Mouse (Mus musculus): ENCODE results near the gene Nup214. TPM values are rescaled to one million over a fixed set of nuclear protein-coding genes. Genes with fewer than 3 reads are reported as not detected.

Nup214 gene
- polyA plus RNA-seq, 1 experiment = 60.7 TPM

DNA sequence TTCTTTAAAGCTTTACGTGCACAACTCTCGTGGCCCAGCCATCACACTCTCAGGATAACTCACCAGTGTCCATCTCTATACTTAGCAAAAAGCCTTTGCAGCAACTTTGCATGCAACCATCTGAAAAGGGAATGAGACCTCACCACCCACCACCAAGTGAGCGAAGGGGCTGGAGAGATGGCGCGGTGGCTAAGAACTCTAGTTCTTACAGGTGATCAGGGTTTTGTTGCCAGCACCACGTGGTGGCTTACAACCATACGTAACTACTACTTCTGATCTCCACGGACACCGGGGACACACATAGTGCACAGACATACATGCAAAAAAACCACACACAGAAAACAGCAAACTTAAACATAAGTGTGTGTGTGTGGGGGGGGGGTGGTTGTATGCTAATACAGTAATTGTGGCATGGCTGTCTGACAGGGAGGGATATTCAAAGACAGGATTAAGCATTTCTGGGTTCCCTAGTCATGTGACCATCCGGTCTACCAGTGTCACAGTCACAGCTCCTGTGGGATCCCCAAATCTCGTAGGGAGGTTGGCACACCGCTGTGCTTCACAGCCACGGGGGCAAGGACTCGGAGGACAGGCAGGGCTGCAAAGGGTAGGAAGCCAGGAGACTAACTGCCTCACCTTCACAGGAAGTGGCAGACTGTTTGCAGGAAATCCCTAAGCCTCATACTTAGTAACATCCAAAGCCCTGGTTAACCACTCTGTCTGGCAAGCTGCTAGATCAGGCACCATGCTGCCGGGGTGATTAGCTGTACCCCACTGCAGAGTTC is 88.6 kb downstream of the Nup214 start:
- Histone ChIP-seq H3K27ac (ENCODE audit: insufficient read depth, low read length) (no peak overlapping the region), H3K4me1 (ENCODE audit: control insufficient read depth, insufficient read depth, low read length) (no peaks in the 10 kb centered on the region), H3K4me3 (ENCODE audit: insufficient read depth, low read length) (no peak overlapping the region)
- TF ChIP-seq POLR2A (IDR thresholded peaks at IDR 0.05; ENCODE audit: low read depth, low read length) (no peak), CTCF (IDR thresholded peaks at IDR 0.05; ENCODE audit: borderline replicate concordance, insufficient read depth, low read length) (no peak)

DNA sequence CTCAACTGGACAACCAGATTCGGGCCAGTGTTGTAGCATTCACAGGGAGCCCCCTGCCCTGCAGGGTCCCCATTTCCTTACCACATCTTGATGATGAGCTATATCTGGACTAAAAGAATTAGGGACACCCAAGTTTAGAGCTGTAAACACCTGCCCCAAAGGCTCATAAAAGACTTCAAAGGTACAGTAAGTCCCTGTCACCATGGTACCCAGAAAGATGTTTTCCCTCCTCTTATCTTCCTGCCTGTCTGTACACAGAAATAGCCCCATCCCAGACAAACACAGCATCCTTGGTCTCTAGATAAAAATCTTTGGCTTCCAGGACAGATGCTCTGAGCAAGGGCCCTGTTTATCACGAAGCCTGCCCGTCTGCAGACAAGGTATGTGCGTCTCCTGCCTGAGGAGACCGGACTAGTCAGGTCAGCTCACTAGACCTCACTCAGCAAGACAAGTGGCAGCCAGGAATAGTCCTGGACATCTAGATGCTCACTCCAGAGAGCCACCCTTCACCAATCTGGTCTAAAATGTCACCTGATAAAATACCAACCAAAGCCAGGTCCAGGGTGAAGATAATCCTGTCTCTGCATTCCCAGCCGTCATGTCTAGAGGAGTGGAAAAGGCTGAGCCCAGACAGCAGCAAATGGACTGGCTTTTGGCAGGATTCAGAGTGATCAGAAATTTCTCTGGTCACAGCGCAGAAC is 89.4 kb downstream of the Nup214 start:
- TF ChIP-seq CTCF (IDR thresholded peaks at IDR 0.05; ENCODE audit: borderline replicate concordance, insufficient read depth, low read length) = no peak
- TF ChIP-seq POLR2A (IDR thresholded peaks at IDR 0.05; ENCODE audit: low read depth, low read length) = no peak
- H3K4me3 ChIP-seq (ENCODE audit: insufficient read depth, low read length) = no peak overlapping the region
- no peaks in the 10 kb centered on the region for H3K4me1 ChIP-seq (ENCODE audit: control insufficient read depth, insufficient read depth, low read length)
- H3K27ac ChIP-seq (ENCODE audit: insufficient read depth, low read length) = no peak overlapping the region

DNA sequence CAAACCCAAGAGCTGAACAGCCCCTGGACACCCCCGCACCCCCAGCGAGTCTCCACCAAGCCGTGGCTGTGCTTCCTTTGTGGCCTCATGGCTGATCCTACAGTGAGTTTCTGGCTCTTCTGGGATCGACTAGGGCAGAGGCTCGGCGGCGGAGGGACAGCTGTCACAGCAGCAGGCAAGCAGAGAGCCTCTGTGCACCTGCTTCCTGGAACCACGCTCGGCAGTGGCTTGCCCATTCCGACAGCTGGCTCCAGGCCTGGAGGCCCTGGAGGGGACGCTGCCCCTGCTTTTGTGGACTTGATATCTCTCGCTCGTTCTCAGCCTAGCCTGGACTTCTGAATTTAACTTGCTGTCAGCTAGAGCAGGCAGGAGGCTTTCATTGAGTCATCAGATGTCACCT is 90.7 kb downstream of the Nup214 start:
- TF ChIP-seq CTCF (IDR thresholded peaks at IDR 0.05; ENCODE audit: borderline replicate concordance, insufficient read depth, low read length) = no peak
- Histone ChIP-seq H3K27ac (ENCODE audit: insufficient read depth, low read length) (no peak overlapping the region), H3K4me1 (ENCODE audit: control insufficient read depth, insufficient read depth, low read length) (no peaks in the 10 kb centered on the region), H3K4me3 (ENCODE audit: insufficient read depth, low read length) (no peak overlapping the region)

DNA sequence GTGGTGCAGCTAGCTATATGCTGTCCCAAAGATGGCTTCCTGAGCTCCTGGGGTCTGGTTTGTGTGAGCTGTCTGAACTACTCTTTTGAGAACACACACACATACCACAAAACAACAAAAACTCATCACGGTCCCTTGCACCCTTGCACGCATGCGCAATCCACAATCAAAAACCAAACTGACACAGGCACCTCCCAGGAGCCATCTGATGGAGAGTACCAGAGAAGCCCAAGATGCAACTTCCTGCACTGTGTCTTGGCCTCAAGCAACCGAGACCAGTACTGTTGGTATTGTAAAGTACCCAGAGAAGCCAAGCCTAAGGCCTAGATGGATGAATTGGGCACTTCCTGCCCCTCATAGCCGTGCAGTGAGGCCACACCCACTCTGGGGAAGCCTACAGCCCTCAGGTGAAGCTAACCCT is 91.1 kb downstream of the Nup214 start:
- no peak overlapping the region for H3K4me3 ChIP-seq (ENCODE audit: insufficient read depth, low read length)
- H3K27ac ChIP-seq (ENCODE audit: insufficient read depth, low read length) = no peak overlapping the region
- TF ChIP-seq POLR2A (IDR thresholded peaks at IDR 0.05; ENCODE audit: low read depth, low read length) (no peak), CTCF (IDR thresholded peaks at IDR 0.05; ENCODE audit: borderline replicate concordance, insufficient read depth, low read length) (no peak)
- no peaks in the 10 kb centered on the region for H3K4me1 ChIP-seq (ENCODE audit: control insufficient read depth, insufficient read depth, low read length)

DNA sequence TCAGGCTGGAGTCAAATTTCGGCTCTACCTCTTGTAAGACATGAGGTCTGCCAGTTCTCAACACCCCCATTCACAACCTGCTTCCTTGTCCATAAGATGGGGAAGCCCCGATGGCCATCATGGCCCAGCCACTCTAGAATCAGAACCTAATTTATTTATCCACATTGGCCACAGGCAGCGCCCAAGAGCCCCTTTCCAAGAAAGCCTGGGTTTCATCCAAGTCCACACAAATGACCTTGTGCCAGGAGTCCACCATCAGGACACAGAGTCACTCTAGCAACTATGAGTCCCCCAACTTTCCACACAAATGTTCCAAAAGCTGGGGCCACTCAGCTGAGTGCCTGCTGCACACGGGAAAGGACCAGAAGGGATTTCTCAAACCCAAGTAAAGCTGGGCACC is 91.8 kb downstream of the Nup214 start:
- H3K4me3 ChIP-seq (ENCODE audit: insufficient read depth, low read length) = no peak overlapping the region
- H3K27ac ChIP-seq (ENCODE audit: insufficient read depth, low read length) = no peak overlapping the region
- TF ChIP-seq CTCF (IDR thresholded peaks at IDR 0.05; ENCODE audit: borderline replicate concordance, insufficient read depth, low read length) = no peak
- no peak for TF ChIP-seq POLR2A (IDR thresholded peaks at IDR 0.05; ENCODE audit: low read depth, low read length)
- no peaks in the 10 kb centered on the region for H3K4me1 ChIP-seq (ENCODE audit: control insufficient read depth, insufficient read depth, low read length)

DNA sequence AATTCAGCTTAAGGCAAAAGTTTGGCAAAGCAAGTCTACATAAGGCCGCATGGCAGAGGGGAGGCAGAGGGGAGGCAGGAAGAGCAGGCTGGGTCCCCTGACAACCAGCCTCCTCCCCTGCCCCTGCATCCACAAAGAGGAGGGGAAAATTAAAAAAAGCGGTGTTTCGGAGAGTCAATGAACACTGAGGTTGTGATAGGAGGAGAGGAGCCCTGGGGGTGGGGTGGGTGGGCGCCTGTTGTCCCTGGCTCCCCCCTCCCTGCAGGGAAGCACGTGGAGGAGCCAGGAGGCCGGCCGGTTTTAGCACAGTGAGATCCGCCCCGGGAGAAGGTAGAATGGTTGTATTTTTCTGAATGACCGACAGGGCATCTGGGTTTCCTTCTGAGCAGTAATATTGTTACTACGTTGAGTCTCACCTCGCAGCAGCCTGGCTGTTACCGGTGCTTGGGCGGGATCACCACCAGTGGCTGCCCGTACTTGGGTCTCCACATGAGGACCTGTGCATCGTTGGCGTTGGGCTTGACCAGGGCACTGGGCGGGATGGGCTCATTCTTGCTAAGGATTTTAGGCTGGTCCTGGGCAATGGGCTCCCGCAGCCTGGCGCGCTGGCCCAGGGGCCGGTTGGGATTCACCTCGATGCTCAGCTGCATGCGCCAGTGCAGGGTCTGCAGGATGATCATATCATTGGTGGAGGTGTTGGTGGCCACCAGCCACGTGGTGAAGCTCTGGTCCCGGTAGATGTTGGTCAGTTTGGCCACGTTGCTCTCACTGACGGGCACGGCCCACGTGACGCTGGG is 94.8 kb downstream of the Nup214 start:
- no peaks in the 10 kb centered on the region for H3K4me1 ChIP-seq (ENCODE audit: control insufficient read depth, insufficient read depth, low read length)
- TF ChIP-seq CTCF (IDR thresholded peaks at IDR 0.05; ENCODE audit: borderline replicate concordance, insufficient read depth, low read length) (no peak), POLR2A (IDR thresholded peaks at IDR 0.05; ENCODE audit: low read depth, low read length) (no peak)
- no peak overlapping the region for H3K4me3 ChIP-seq (ENCODE audit: insufficient read depth, low read length)
- H3K27ac ChIP-seq (ENCODE audit: insufficient read depth, low read length) = no peak overlapping the region

DNA sequence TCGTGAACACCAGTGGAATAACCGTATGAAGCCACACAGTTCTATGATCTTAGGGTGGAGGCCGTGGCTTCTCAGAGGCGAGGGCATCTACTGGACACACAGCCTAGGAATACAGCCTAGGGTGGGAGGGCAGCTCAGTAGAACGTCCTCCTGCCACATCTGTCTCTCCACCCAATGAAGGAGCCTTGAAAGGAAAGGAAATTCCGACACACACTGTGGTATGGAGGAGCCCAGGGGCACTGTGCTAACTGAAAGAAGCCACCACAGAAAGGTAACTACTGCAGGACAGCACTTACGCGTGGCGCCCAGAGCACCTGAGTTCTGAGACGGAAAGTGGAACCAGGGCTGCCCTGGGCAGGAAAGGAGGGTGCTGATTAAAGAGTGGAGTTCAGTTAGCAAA is 96.5 kb downstream of the Nup214 start:
- Histone ChIP-seq H3K27ac (ENCODE audit: insufficient read depth, low read length) (no peak overlapping the region), H3K4me3 (ENCODE audit: insufficient read depth, low read length) (no peak overlapping the region), H3K4me1 (ENCODE audit: control insufficient read depth, insufficient read depth, low read length) (no peaks in the 10 kb centered on the region)
- no peak for TF ChIP-seq POLR2A (IDR thresholded peaks at IDR 0.05; ENCODE audit: low read depth, low read length)
- TF ChIP-seq CTCF (IDR thresholded peaks at IDR 0.05; ENCODE audit: borderline replicate concordance, insufficient read depth, low read length) = no peak

DNA sequence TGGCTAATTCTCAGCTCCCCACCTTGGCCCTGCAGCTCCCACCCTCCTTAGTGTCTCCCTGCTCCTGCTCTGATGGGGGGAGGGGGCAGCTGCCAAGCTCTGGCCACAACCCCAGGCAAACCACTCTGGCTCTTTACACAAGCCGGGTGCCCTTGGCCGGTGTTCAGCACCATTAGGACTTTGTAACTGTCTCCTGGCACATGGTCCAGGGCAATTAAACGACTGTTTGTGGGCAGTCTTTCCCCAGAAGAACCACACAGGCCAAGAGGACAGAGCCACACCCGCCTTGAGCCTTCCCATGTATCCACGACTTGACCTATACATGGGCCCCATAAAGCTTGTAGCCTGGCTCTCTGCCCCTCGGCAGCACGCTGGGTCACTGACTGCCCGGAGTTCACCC is 100.2 kb downstream of the Nup214 start:
- Histone ChIP-seq H3K4me1 (ENCODE audit: control insufficient read depth, insufficient read depth, low read length) (no peaks in the 10 kb centered on the region), H3K27ac (ENCODE audit: insufficient read depth, low read length) (no peak overlapping the region), H3K4me3 (ENCODE audit: insufficient read depth, low read length) (no peak overlapping the region)
- no peak for TF ChIP-seq CTCF (IDR thresholded peaks at IDR 0.05; ENCODE audit: borderline replicate concordance, insufficient read depth, low read length)
- no peak for TF ChIP-seq POLR2A (IDR thresholded peaks at IDR 0.05; ENCODE audit: low read depth, low read length)

DNA sequence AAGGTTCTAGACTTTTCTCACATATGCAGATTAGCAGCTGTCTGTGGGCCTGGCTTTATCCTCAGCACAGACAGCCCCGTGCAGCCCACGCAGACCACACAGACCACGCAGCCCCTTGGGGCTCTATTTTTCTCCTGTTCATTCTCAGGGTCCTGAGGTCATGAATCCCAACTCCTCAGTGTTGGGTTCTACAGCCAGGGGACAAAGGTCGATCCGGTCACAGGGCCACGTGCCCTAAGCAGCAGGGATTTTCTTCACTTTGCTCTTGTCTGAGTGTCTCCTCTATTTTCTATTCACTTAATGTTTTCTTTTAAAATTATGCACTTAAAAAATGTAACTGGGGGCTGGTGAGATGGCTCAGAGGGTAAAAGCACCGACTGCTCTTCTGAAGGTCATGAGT is 101.1 kb downstream of the Nup214 start:
- Histone ChIP-seq H3K4me3 (ENCODE audit: insufficient read depth, low read length) (no peak overlapping the region), H3K27ac (ENCODE audit: insufficient read depth, low read length) (no peak overlapping the region), H3K4me1 (ENCODE audit: control insufficient read depth, insufficient read depth, low read length) (no peaks in the 10 kb centered on the region)
- TF ChIP-seq POLR2A (IDR thresholded peaks at IDR 0.05; ENCODE audit: low read depth, low read length) = no peak
- no peak for TF ChIP-seq CTCF (IDR thresholded peaks at IDR 0.05; ENCODE audit: borderline replicate concordance, insufficient read depth, low read length)

Measured in embryonic fibroblast, embryonic 13.5 days (primary cell).